Mouse (Mus musculus): ENCODE results near the gene Acvr1.

DNA sequence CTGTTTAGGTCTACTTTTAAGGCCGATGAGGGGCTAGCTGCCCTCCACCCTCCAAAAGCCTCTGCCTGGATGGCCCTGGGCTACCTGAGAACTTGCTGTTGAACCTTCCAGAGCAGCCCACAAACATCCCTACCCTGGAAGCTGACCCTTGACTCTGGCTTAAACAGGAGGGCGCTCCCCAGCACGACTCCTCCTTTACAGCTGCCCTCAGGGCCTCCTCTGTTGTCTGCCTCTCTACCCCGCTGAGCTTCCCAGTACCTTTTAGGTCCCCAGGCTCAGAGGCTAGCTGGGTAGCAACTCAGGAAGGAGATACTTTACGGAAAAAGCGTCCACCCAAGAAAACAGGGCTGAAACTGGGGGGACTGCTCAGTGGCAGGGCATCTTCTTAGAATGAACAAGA is 15.1 kb downstream of the Acvr1 start:
- TF ChIP-seq CTCF (conservative IDR thresholded peaks at IDR 0.05; ENCODE audit: low read length) (no peak), NANOG (IDR thresholded peaks at IDR 0.05; ENCODE audit: borderline replicate concordance, low read length) (no peak)
